Mouse (Mus musculus): ENCODE measurements around the gene Pced1b. TPM values are rescaled to one million over a fixed set of nuclear protein-coding genes. Genes with fewer than 3 reads are reported as not detected.

Gene Pced1b
- total and polyA plus RNA-seq, 3 experiments = 3.6 to 3.9 (median 3.8) TPM

GRCm38 (mm10) chr15:97284201-97284600, 37.3 kb downstream of the Pced1b start:
- H3K27me3 ChIP-seq (ENCODE audit: control insufficient read depth, insufficient read depth, low read length) = no peaks in the 10 kb centered on the region
- intact Hi-C loops (cut with DNase I) = no loop called here
- H3K79me2 ChIP-seq (replicated peaks; ENCODE audit: control insufficient read depth, insufficient read depth, low read length) = no peaks in the 10 kb centered on the region
- no peak overlapping the region for H3K9ac ChIP-seq (ENCODE audit: low read depth, low read length)
- H3K4me1 ChIP-seq (ENCODE audit: control insufficient read depth, insufficient read depth, low read length) = no peaks in the 10 kb centered on the region
- no peak overlapping the region for H3K4me3 ChIP-seq
- H3K36me3 ChIP-seq (ENCODE audit: control insufficient read depth, insufficient read depth, low read length) = no peaks in the 10 kb centered on the region
- no peak for DNase-seq
- no peak overlapping the region for H3K27ac ChIP-seq
- WGBS = 64% methylated on average over 5 of the region's 5 CpGs
- no peak for TF ChIP-seq POLR2A (IDR thresholded peaks at IDR 0.05; ENCODE audit: insufficient read depth, low read depth, low read length)
- no peak for TF ChIP-seq CTCF (IDR thresholded peaks at IDR 0.05)
- no peak for TF ChIP-seq EP300 (IDR thresholded peaks at IDR 0.05; ENCODE audit: insufficient read depth, low read depth, low read length)

- H3K27ac ChIP-seq = no peak overlapping the region
These were observed 38.8 kb downstream of the Pced1b start for GRCm38 (mm10) chr15:97285665-97286212.

GRCm38 (mm10) chr15:97286731-97287130, 39.8 kb downstream of the Pced1b start:
- TF ChIP-seq CTCF (IDR thresholded peaks at IDR 0.05) (no peak), POLR2A (IDR thresholded peaks at IDR 0.05; ENCODE audit: insufficient read depth, low read depth, low read length) (no peak), EP300 (IDR thresholded peaks at IDR 0.05; ENCODE audit: insufficient read depth, low read depth, low read length) (no peak)
- intact Hi-C loops (cut with DNase I) = no loop called here
- H3K79me2 ChIP-seq (replicated peaks; ENCODE audit: control insufficient read depth, insufficient read depth, low read length) = no peaks in the 10 kb centered on the region
- H3K4me3 ChIP-seq = no peak overlapping the region
- no peak for DNase-seq
- no peaks in the 10 kb centered on the region for H3K27me3 ChIP-seq (ENCODE audit: control insufficient read depth, insufficient read depth, low read length)
- WGBS = 92% methylated on average over 10 of the region's 10 CpGs
- H3K36me3 ChIP-seq (ENCODE audit: control insufficient read depth, insufficient read depth, low read length) = no peaks in the 10 kb centered on the region
- H3K9ac ChIP-seq (ENCODE audit: low read depth, low read length) = no peak overlapping the region
- H3K27ac ChIP-seq = no peak overlapping the region
- peaks cover 1% of the 10 kb centered on the region; the same call in 1 of the 2 replicates for H3K4me1 ChIP-seq (ENCODE audit: control insufficient read depth, insufficient read depth, low read length)

More at GRCm38 (mm10) chr15:97285665-97286212, 38.8 kb downstream of the Pced1b start:
- WGBS = 92% methylated on average over 10 of the region's 10 CpGs
- intact Hi-C loops (cut with DNase I) = no loop called here
- no peaks in the 10 kb centered on the region for H3K79me2 ChIP-seq (replicated peaks; ENCODE audit: control insufficient read depth, insufficient read depth, low read length)
- no peaks in the 10 kb centered on the region for H3K27me3 ChIP-seq (ENCODE audit: control insufficient read depth, insufficient read depth, low read length)
- DNase-seq = no peak
- H3K36me3 ChIP-seq (ENCODE audit: control insufficient read depth, insufficient read depth, low read length) = no peaks in the 10 kb centered on the region
- TF ChIP-seq EP300 (IDR thresholded peaks at IDR 0.05; ENCODE audit: insufficient read depth, low read depth, low read length) = no peak
- TF ChIP-seq POLR2A (IDR thresholded peaks at IDR 0.05; ENCODE audit: insufficient read depth, low read depth, low read length) = no peak
- no peak for TF ChIP-seq CTCF (IDR thresholded peaks at IDR 0.05)
- H3K9ac ChIP-seq (ENCODE audit: low read depth, low read length) = no peak overlapping the region
- no peak overlapping the region for H3K4me3 ChIP-seq
- H3K4me1 ChIP-seq (ENCODE audit: control insufficient read depth, insufficient read depth, low read length) = no peaks in the 10 kb centered on the region

GRCm38 (mm10) chr15:97287436-97288143, 40.7 kb downstream of the Pced1b start:
- no peak for TF ChIP-seq EP300 (IDR thresholded peaks at IDR 0.05; ENCODE audit: insufficient read depth, low read depth, low read length)
- TF ChIP-seq CTCF (IDR thresholded peaks at IDR 0.05) = no peak
- no peak for TF ChIP-seq POLR2A (IDR thresholded peaks at IDR 0.05; ENCODE audit: insufficient read depth, low read depth, low read length)
- intact Hi-C loops (cut with DNase I) = no loop called here
- 85% methylated on average over 5 of the region's 5 CpGs for WGBS
- DNase-seq = no peak
- Histone ChIP-seq H3K4me1 (ENCODE audit: control insufficient read depth, insufficient read depth, low read length) (peaks cover 5% of the 10 kb centered on the region), H3K79me2 (replicated peaks; ENCODE audit: control insufficient read depth, insufficient read depth, low read length) (no peaks in the 10 kb centered on the region), H3K36me3 (ENCODE audit: control insufficient read depth, insufficient read depth, low read length) (no peaks in the 10 kb centered on the region), H3K9ac (ENCODE audit: low read depth, low read length) (no peak overlapping the region), H3K4me3 (no peak overlapping the region), H3K27ac (no peak overlapping the region), H3K27me3 (ENCODE audit: control insufficient read depth, insufficient read depth, low read length) (no peaks in the 10 kb centered on the region)

GRCm38 (mm10) chr15:97288690-97289089, 41.8 kb downstream of the Pced1b start:
- intact Hi-C loops (cut with DNase I) = no loop called here
- no peaks in the 10 kb centered on the region for H3K36me3 ChIP-seq (ENCODE audit: control insufficient read depth, insufficient read depth, low read length)

GRCm38 (mm10) chr15:97289176-97289575, 42.3 kb downstream of the Pced1b start:
- TF ChIP-seq CTCF (IDR thresholded peaks at IDR 0.05) = no peak
- no peak for TF ChIP-seq POLR2A (IDR thresholded peaks at IDR 0.05; ENCODE audit: insufficient read depth, low read depth, low read length)
- no peak for TF ChIP-seq EP300 (IDR thresholded peaks at IDR 0.05; ENCODE audit: insufficient read depth, low read depth, low read length)
- no peaks in the 10 kb centered on the region for H3K27me3 ChIP-seq (ENCODE audit: control insufficient read depth, insufficient read depth, low read length)
- H3K9ac ChIP-seq (ENCODE audit: low read depth, low read length) = no peak overlapping the region
- H3K4me1 ChIP-seq (ENCODE audit: control insufficient read depth, insufficient read depth, low read length) = peaks cover 5% of the 10 kb centered on the region
- intact Hi-C loops (cut with DNase I) = no loop called here
- H3K27ac ChIP-seq = no peak overlapping the region
- no peaks in the 10 kb centered on the region for H3K79me2 ChIP-seq (replicated peaks; ENCODE audit: control insufficient read depth, insufficient read depth, low read length)
- DNase-seq = no peak
- no peak overlapping the region for H3K4me3 ChIP-seq
- 82% methylated on average over 4 of the region's 4 CpGs for WGBS
- H3K36me3 ChIP-seq (ENCODE audit: control insufficient read depth, insufficient read depth, low read length) = no peaks in the 10 kb centered on the region

More at GRCm38 (mm10) chr15:97288690-97289089, 41.8 kb downstream of the Pced1b start:
- DNase-seq = no peak
- no peak for TF ChIP-seq POLR2A (IDR thresholded peaks at IDR 0.05; ENCODE audit: insufficient read depth, low read depth, low read length)
- no peak for TF ChIP-seq CTCF (IDR thresholded peaks at IDR 0.05)
- no peak for TF ChIP-seq EP300 (IDR thresholded peaks at IDR 0.05; ENCODE audit: insufficient read depth, low read depth, low read length)
- WGBS = 91% methylated on average over 13 of the region's 13 CpGs
- Histone ChIP-seq H3K4me1 (ENCODE audit: control insufficient read depth, insufficient read depth, low read length) (peaks cover 5% of the 10 kb centered on the region), H3K79me2 (replicated peaks; ENCODE audit: control insufficient read depth, insufficient read depth, low read length) (no peaks in the 10 kb centered on the region), H3K27me3 (ENCODE audit: control insufficient read depth, insufficient read depth, low read length) (no peaks in the 10 kb centered on the region), H3K9ac (ENCODE audit: low read depth, low read length) (no peak overlapping the region), H3K4me3 (no peak overlapping the region), H3K27ac (no peak overlapping the region)

Data from heart, adult 2 months (tissue).